Mouse (Mus musculus) stomach, embryonic 14.5 days (tissue): ENCODE results near the gene Abca15. TPM values are rescaled to one million over a fixed set of nuclear protein-coding genes. Genes with fewer than 3 reads are reported as not detected.
"Not testable (repeated sequence)": the region's sequence is repeated elsewhere in the genome, so short reads cannot be mapped to it uniquely, and the experiment has no call there.

Experiments used
- ATAC-seq: fragments of 200-750 bp; cut with Nextera tagmentation; 2 replicates; pipeline ENCODE4 v1.8.0; 2017; ENCODE audit warnings: low read depth, moderate TSS enrichment; ENCODE audit not compliant: insufficient number of reproducible peaks, insufficient read depth, low FRiP score
- H3K27ac ChIP-seq: fragments of 300-500 bp; sonication (generic); 2 replicates; pipeline ENCODE4 v1.5.1; 2014; ENCODE audit warnings: mild to moderate bottlenecking, low read length, moderate library complexity, mixed read lengths
- H3K27me3 ChIP-seq: fragments of 300-500 bp; sonication (generic); 2 replicates; pipeline ENCODE4 v1.6.1; 2014; ENCODE audit warnings: low read length, control low read depth, mixed read lengths; ENCODE audit not compliant: control insufficient read depth, insufficient read depth
- H3K36me3 ChIP-seq: fragments of 300-500 bp; sonication (generic); 2 replicates; pipeline ENCODE4 v1.6.1; 2014; ENCODE audit warnings: mild to moderate bottlenecking, control low read depth, low read length, moderate library complexity, mixed read lengths; ENCODE audit not compliant: control insufficient read depth, insufficient read depth
- H3K4me1 ChIP-seq: fragments of 300-500 bp; sonication (generic); 2 replicates; pipeline ENCODE4 v1.6.1; 2014; ENCODE audit warnings: low read length, control low read depth, mixed read lengths; ENCODE audit not compliant: control insufficient read depth, insufficient read depth
- H3K4me2 ChIP-seq: fragments of 300-500 bp; sonication (generic); replicated peaks from 2 replicates; pipeline ENCODE4 v1.6.1; 2014; ENCODE audit warnings: low read depth, low read length, control low read depth
- H3K4me3 ChIP-seq: fragments of 300-500 bp; sonication (generic); 2 replicates; pipeline ENCODE4 v1.5.1; 2014; ENCODE audit warnings: low read depth, low read length, control low read depth
- H3K9ac ChIP-seq: fragments of 300-500 bp; sonication (generic); replicated peaks from 2 replicates; pipeline ENCODE4 v1.6.1; 2014; ENCODE audit warnings: low read depth, mild to moderate bottlenecking, control low read depth, low read length, moderate library complexity, mixed read lengths
- H3K9me3 ChIP-seq: fragments of 300-500 bp; sonication (generic); 2 replicates; pipeline ENCODE4 v1.6.1; 2016; ENCODE audit warnings: low read depth, low read length, control low read depth; ENCODE audit not compliant: control insufficient read depth
- WGBS: fragments of 180-500 bp; shearing (Covaris S2); extraction: QIAGEN DNeasy Blood & Tissue Kit; methylation state at CpG from one replicate; pipeline ENCODE4 v1.1.7; 2014; 5-methylcytosine and 5-hydroxymethylcytosine counted together
- polyA plus RNA-seq: library from polyadenylated mRNA; unstranded; fragments of >200 nt; fragmentation: Nextera tagmentation; extraction: Ambion mirVana; gene quantifications from 2 replicates; pipeline ENCODE4 v1.2.1, GENCODE M21; 2014

Abca15 gene
- not detected in 2 replicates for polyA plus RNA-seq

GRCm38 (mm10) chr7:120328087-120328793 is at the start of gene Abca15:
Abca15 (plus strand) TSS chr7:120328670.
- Histone ChIP-seq H3K4me1 (no peaks in the 10 kb centered on the region), H3K27ac (no peak within 1 kb of the TSS), H3K9me3 (no peaks in the 10 kb centered on the region), H3K4me3 (0 out of 2 replicates have a peak within 1 kb of the TSS, but pooled peaks have one; percentile 9), H3K4me2 (peak within 1 kb of the TSS; percentile 35), H3K9ac (no peak within 1 kb of the TSS), H3K27me3 (no peaks in the 10 kb centered on the region), H3K36me3 (no peaks in the 10 kb centered on the region)
- 0 out of 2 replicates have a peak, but pooled peaks have one; percentile 58 for ATAC-seq
- 77% methylated on average over 22 of the region's 22 CpGs for WGBS

- ATAC-seq = no peak
- 72% methylated on average over 3 of the region's 3 CpGs for WGBS
- H3K27me3 ChIP-seq = no peaks in the 10 kb centered on the region
- H3K9me3 ChIP-seq = no peaks in the 10 kb centered on the region
- no peak overlapping the region for H3K27ac ChIP-seq
- no peaks in the 10 kb centered on the region for H3K36me3 ChIP-seq
- no peaks in the 10 kb centered on the region for H3K4me1 ChIP-seq
- H3K4me2 ChIP-seq = no peak overlapping the region
- no peak overlapping the region for H3K4me3 ChIP-seq
- H3K9ac ChIP-seq = no peak overlapping the region
Measured at GRCm38 (mm10) chr7:120285286-120285685, 43.2 kb upstream of the Abca15 start.

GRCm38 (mm10) chr7:120316086-120316485 is 12.4 kb upstream of the Abca15 start:
- no peaks in the 10 kb centered on the region for H3K4me1 ChIP-seq
- H3K4me2 ChIP-seq = no peak overlapping the region
- H3K9me3 ChIP-seq = no peaks in the 10 kb centered on the region
- 52% methylated on average over 1 of the region's 1 CpGs for WGBS
- H3K27ac ChIP-seq = no peak overlapping the region
- H3K27me3 ChIP-seq = no peaks in the 10 kb centered on the region
- H3K4me3 ChIP-seq = no peak overlapping the region
- ATAC-seq = no peak
- no peak overlapping the region for H3K9ac ChIP-seq
- H3K36me3 ChIP-seq = no peaks in the 10 kb centered on the region

GRCm38 (mm10) chr7:120322963-120323362 is 5.5 kb upstream of the Abca15 start:
- Histone ChIP-seq H3K4me3 (no peak overlapping the region), H3K9me3 (no peaks in the 10 kb centered on the region), H3K4me1 (no peaks in the 10 kb centered on the region), H3K27ac (no peak overlapping the region), H3K36me3 (no peaks in the 10 kb centered on the region), H3K9ac (no peak overlapping the region), H3K4me2 (no peak overlapping the region), H3K27me3 (no peaks in the 10 kb centered on the region)
- 38% methylated on average over 4 of the region's 4 CpGs for WGBS
- ATAC-seq = no peak

GRCm38 (mm10) chr7:120325911-120326310 is 2.6 kb upstream of the Abca15 start:
- H3K9ac ChIP-seq, H3K27ac ChIP-seq, H3K36me3 ChIP-seq, H3K4me2 ChIP-seq, H3K4me3 ChIP-seq, H3K4me1 ChIP-seq, ATAC-seq, H3K27me3 ChIP-seq, H3K9me3 ChIP-seq: not testable (repeated sequence)
- WGBS = 70% methylated on average over 2 of the region's 2 CpGs

GRCm38 (mm10) chr7:120327220-120328073 is 1.0 kb upstream of the Abca15 start:
- Histone ChIP-seq H3K27me3 (no peaks in the 10 kb centered on the region), H3K4me1 (no peaks in the 10 kb centered on the region), H3K27ac (no peak overlapping the region), H3K9me3 (no peaks in the 10 kb centered on the region), H3K36me3 (no peaks in the 10 kb centered on the region), H3K4me2 (peak overlapping the region; percentile 35), H3K4me3 (0 out of 2 replicates have a peak overlapping the region, but pooled peaks have one; percentile 9), H3K9ac (no peak overlapping the region)
- WGBS = 13% methylated on average over 22 of the region's 22 CpGs
- ATAC-seq = 0 out of 2 replicates have a peak, but pooled peaks have one; percentile 18

GRCm38 (mm10) chr7:120361159-120361558 is 32.7 kb downstream of the Abca15 start:
- no peaks in the 10 kb centered on the region for H3K4me1 ChIP-seq
- H3K9me3 ChIP-seq = no peaks in the 10 kb centered on the region
- H3K9ac ChIP-seq = no peak overlapping the region
- H3K27ac ChIP-seq = no peak overlapping the region
- 42% methylated on average over 13 of the region's 13 CpGs for WGBS
- H3K4me3 ChIP-seq = no peak overlapping the region
- H3K27me3 ChIP-seq = no peaks in the 10 kb centered on the region
- no peak overlapping the region for H3K4me2 ChIP-seq
- ATAC-seq = no peak
- H3K36me3 ChIP-seq = no peaks in the 10 kb centered on the region

GRCm38 (mm10) chr7:120409447-120409846 is 81.0 kb downstream of the Abca15 start, which contains the start of gene Abca16:
Abca16 (plus strand) TSS chr7:120409647.
- ATAC-seq = no peak
- Histone ChIP-seq H3K27me3 (no peaks in the 10 kb centered on the region), H3K9me3 (no peaks in the 10 kb centered on the region), H3K36me3 (no peaks in the 10 kb centered on the region), H3K4me2 (no peak within 1 kb of the TSS), H3K4me3 (no peak within 1 kb of the TSS), H3K27ac (no peak within 1 kb of the TSS), H3K4me1 (no peaks in the 10 kb centered on the region), H3K9ac (no peak within 1 kb of the TSS)
- WGBS = 79% methylated on average over 10 of the region's 10 CpGs
